Mouse (Mus musculus): ENCODE measurements around the gene Epn3. TPM values are rescaled to one million over a fixed set of nuclear protein-coding genes. Genes with fewer than 3 reads are reported as not detected.
A peak's percentile ranks its signal among the peaks of the same experiment; 100 is the strongest.

Gene Epn3
- not detected in 3 replicates for total RNA-seq (2017)

DNA sequence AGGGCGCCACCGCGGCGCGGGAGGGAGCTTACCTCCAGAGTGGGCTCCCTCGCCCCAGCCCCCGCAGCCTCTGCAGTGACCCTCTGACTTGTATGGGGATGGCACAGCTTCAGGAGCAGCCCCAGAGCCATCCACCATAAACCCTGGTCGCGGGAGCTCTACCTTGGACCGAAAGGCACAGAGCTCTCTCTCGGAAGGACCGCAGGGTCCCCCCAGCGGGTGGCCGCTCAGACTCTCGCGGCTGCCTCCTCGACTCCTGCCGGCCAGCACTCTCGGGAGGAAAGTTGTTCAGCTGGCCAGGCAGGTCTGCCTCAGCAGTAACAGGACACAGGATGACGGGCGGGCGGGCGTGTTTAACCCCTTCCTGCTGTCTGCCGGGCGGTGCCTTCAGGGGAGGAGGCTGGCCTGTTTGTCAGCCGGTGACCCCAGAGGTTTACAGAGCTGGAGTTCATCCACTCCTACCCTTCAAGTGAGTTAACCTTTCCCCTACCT, at the start of gene Epn3:
TSS of gene Epn3 (minus strand) at position 314 of the 492 bp plus-strand sequence.
- ATAC-seq (replicated peaks; ENCODE audit: insufficient number of reproducible peaks, low FRiP score, low TSS enrichment, poor library complexity, severe bottlenecking): no peak

DNA sequence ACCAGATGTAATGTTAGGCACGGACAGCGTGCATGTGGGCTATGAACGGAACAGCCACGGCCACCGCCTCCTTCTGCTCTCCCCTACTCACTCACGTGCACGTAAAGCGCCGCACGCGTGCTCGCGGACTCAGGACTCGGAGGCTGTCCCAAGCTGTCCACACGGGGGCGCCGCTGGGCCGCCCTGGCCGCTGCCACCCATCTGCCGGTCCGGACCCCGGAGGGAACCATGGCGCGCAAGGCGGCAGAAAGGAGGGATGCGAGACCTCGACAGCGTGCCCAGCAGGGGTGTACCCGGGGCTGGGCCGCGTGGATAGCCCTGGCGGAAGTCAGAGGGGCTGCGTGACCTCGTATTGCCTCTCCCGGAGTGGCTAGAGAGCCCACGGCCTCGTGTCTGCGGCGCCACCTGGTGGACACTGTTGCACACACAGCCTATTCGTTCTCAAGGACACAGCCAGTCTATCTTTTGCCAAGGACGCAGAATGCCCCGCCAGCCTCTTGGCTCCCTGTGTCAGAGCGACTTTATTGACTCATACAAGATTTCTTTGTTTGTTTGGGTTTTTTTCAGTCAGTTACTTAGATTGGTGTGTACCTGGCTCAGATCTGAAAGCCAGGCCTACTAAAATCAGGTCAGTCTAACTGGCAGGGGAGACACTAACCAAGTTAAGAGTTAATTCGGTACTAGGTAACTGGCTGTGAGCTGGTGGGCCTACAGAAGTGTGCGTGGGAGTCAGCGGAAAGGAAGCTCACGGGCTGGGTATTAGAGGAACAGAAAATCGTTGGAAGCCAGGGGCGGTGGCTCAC, 49.3 kb upstream of the Epn3 start, which contains the start of gene Rsad1:
TSS of gene Rsad1 (minus strand) at position 368 of the 803 bp plus-strand sequence.
- ATAC-seq (replicated peaks; ENCODE audit: insufficient number of reproducible peaks, low FRiP score, low TSS enrichment, poor library complexity, severe bottlenecking): peak; percentile 91

- no peak; the same call in 1 of the 2 replicates for ATAC-seq (replicated peaks; ENCODE audit: insufficient number of reproducible peaks, low FRiP score, low TSS enrichment, poor library complexity, severe bottlenecking)
Observed at GRCm38 (mm10) chr11:94548041-94548784, 48.4 kb upstream of the Epn3 start.

DNA sequence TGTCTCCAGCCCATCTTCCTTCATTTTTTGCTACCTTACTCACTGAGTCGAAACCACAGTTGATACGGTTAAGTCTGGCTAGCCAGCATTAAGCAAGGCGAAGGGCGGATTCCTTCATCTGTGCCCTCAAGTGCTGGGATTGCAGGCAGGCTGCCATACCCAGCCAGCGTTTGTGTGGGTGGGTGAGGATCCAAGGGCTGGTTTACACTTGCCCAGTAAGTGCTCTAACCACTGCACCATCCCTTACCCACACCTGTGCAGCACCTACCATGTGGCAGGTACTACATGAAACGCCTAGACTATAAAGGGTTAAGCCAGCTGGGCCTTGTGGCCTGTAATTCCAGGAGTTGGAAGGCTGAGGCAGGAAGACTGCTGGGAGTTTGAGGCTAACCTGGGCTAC, 47.5 kb upstream of the Epn3 start:
- no peak for ATAC-seq (replicated peaks; ENCODE audit: insufficient number of reproducible peaks, low FRiP score, low TSS enrichment, poor library complexity, severe bottlenecking)

GRCm38 (mm10) chr11:94546381-94546780, 46.6 kb upstream of the Epn3 start:
- ATAC-seq (replicated peaks; ENCODE audit: insufficient number of reproducible peaks, low FRiP score, low TSS enrichment, poor library complexity, severe bottlenecking): no peak

GRCm38 (mm10) chr11:94544422-94544821, 44.6 kb upstream of the Epn3 start:
- no peak for ATAC-seq (replicated peaks; ENCODE audit: insufficient number of reproducible peaks, low FRiP score, low TSS enrichment, poor library complexity, severe bottlenecking)

GRCm38 (mm10) chr11:94543932-94544331, 44.2 kb upstream of the Epn3 start:
- ATAC-seq (replicated peaks; ENCODE audit: insufficient number of reproducible peaks, low FRiP score, low TSS enrichment, poor library complexity, severe bottlenecking): peak; percentile 79

DNA sequence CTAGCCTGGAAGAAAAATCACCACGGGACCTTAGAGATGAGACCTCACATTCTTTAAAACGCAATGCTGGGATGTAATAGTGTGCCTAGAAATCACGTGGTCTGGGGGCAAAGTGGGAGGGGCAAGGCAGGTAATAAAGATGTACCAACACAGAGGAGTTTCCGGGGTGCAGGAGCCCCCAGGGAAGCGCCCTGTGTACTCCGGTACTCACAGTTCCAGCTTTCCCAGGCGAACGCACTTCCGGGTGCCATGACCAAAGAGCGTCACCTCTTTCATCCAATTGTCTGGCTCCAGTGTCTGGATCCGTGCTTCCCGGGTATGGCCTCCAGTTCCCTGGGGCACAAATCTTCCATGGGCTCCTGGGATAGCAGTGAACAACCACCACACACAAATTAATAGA, 43.6 kb upstream of the Epn3 start:
- ATAC-seq (replicated peaks; ENCODE audit: insufficient number of reproducible peaks, low FRiP score, low TSS enrichment, poor library complexity, severe bottlenecking): no peak

DNA sequence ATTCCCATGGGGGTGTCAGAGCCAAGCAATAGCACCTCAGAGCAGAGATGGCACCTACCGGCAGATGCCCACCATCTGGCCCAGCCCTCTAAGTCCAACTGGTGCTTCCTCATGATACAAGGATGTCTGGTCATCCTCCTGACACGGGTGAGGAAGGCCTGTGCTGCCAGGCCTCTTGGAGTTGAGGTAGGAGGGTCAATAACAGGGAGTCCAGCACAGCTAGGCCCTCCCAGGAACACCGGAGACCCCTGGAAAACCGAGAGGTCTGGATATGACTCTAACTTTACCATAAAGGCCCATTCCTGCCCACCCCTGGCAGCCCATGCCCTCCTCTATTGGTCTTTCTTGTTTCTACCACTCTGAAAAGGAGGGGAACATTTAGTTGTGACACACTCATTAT, 42.6 kb upstream of the Epn3 start:
- ATAC-seq (replicated peaks; ENCODE audit: insufficient number of reproducible peaks, low FRiP score, low TSS enrichment, poor library complexity, severe bottlenecking): no peak

GRCm38 (mm10) chr11:94539761-94540160, 40.0 kb upstream of the Epn3 start:
- ATAC-seq (replicated peaks; ENCODE audit: insufficient number of reproducible peaks, low FRiP score, low TSS enrichment, poor library complexity, severe bottlenecking): no peak

- ATAC-seq (replicated peaks; ENCODE audit: insufficient number of reproducible peaks, low FRiP score, low TSS enrichment, poor library complexity, severe bottlenecking): no peak
Observed at GRCm38 (mm10) chr11:94538733-94539292, 39.0 kb upstream of the Epn3 start.

DNA sequence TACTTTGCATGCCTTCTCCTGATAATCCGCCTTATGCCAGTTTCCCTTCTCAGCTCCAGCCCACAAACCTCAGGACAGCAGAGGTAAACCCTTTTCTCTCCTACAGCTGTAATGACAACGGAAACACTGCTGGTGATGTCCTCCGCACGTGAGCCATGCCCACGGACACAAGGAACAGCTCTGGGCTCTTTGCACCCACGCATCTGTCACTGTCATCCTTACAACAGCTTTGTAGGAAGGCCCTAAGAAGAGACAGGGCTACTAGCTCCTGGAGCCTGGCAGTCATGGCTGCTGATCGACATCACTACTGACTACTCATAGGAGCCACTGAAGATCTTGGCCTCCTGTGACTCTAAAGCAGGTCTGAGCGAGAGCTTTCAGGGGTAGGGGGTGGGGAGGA, 33.4 kb upstream of the Epn3 start:
- no peak for ATAC-seq (replicated peaks; ENCODE audit: insufficient number of reproducible peaks, low FRiP score, low TSS enrichment, poor library complexity, severe bottlenecking)

DNA sequence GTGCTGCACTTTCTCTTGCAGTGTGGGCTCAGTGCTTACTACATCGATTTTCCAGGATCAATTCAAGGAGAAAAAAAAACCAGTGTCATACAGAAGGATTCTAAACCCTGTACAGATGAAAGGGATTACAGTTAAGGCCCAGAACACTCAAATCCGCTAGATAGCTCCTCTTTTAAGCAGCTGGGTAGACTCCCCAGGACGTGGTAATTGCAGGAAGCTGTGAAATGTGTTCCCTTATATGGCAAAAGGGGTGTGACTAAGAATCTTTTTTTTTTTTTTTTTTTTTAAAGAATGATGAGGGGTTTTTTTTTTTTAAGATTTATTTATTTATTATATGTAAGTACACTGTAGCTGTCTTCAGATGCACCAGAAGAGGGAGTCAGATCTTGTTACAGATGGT, 29.1 kb upstream of the Epn3 start:
- ATAC-seq (replicated peaks; ENCODE audit: insufficient number of reproducible peaks, low FRiP score, low TSS enrichment, poor library complexity, severe bottlenecking): no peak

- ATAC-seq (replicated peaks; ENCODE audit: insufficient number of reproducible peaks, low FRiP score, low TSS enrichment, poor library complexity, severe bottlenecking): no peak
Observed at GRCm38 (mm10) chr11:94526171-94526879, 26.6 kb upstream of the Epn3 start.

DNA sequence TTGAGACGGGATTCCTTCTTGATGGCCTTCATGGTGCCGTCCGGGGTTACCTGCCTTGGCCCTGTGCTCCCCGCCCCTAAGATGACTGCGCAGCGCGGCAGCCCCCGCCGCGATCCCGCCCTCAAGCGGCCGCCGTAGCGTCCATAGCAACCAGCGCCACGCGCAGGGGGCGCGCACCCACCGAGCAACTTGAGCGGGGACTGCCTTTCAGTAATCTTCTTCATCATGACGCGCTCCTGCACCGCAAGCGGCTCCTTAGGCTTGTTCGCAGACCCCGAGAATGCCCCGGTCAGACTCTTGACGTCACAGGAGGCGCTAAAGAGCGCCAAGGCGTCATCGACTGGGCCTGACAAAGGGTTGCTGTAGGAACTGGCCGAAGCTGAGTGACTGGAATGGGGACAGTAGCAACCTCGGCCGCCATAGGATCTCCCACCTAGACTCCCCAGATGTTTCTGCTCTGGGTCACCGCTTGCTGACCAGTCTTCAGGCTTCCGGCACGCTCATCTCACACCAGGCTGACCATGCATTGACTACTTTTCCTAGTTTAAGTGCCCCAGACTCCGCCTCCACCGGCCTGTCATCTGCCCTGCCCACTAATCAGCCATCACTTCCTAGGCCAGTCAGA, 21.6 kb upstream of the Epn3 start, which contains the start of gene Mycbpap:
TSS of gene Mycbpap (minus strand) at position 524 of the 625 bp plus-strand sequence.
- ATAC-seq (replicated peaks; ENCODE audit: insufficient number of reproducible peaks, low FRiP score, low TSS enrichment, poor library complexity, severe bottlenecking): peak; percentile 74

DNA sequence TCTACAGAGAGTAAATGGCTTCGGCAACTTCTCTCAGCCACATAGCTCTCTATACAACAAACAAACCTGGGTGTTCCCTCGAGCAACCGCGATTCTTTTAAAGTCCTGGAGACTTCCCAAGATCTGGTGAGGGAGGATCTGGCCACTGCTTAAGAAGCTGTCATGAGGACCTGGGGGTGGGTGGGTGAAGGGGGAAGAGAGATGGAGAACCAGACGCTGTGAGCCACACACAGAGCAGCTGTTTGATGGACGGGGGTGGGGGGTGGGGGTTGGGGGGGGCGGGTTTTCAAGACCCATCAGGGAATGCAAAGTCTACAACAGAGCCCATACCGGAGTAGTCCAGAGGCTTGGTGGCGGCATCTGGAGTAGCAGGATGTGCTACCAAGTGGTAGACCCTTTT, 13.7 kb upstream of the Epn3 start:
- no peak for ATAC-seq (replicated peaks; ENCODE audit: insufficient number of reproducible peaks, low FRiP score, low TSS enrichment, poor library complexity, severe bottlenecking)

- ATAC-seq (replicated peaks; ENCODE audit: insufficient number of reproducible peaks, low FRiP score, low TSS enrichment, poor library complexity, severe bottlenecking): no peak
Observed at GRCm38 (mm10) chr11:94508976-94509375, 9.2 kb upstream of the Epn3 start.

GRCm38 (mm10) chr11:94501482-94501881, 1.7 kb upstream of the Epn3 start:
- ATAC-seq (replicated peaks; ENCODE audit: insufficient number of reproducible peaks, low FRiP score, low TSS enrichment, poor library complexity, severe bottlenecking): no peak

Measured in monocyte, adult 5-6 weeks (primary cell).